Mouse (Mus musculus) brain, embryonic 18.5 days (tissue): Measurements from ENCODE around the gene Stx4a.

Experiments used
- DNase-seq: peaks from one replicate; pipeline ENCODE4 v3.0.0-alpha.2; 2012; ENCODE audit warnings: low read depth, low spot score

The Stx4a gene

DNA sequence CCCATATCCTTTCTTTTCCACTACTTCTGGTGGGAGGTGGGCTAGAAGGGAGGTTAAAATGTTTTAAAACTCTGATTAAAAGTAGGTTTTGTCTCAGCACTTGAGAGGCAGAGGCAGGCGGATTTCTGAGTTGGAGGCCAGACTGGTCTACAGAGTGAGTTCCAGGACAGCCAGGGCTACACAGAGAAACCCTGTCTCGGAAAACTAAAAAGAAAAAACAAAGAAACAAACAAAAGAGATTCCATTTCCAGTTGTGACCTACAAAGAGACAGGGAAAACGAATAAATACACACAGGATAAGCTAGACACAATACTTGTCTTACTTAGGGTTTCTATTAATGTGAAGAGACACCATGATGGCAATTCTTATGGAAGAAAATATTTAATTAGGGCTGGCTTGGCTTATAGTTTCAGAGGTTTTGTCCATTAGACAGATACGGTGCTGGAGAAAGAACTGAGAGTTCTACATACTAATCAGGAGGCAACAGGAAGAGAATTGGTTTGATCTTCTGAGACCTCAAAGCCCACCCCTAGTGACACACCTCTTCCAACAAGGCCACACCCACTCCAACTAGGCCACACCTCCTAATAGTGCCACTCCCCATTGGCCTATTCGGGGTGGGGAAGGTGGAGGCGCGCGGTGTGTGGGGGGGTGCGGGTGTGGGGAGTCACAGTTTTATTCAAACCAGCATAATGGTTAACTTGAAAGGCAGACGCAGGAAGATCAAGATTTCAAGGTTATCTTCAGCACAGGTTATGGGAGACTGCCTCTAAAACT lies 74.3 kb downstream of the Stx4a start:
- no peak for DNase-seq
